Mouse (Mus musculus) frontal cortex, postnatal 25 days (tissue): Measurements from ENCODE around the gene A430078G23Rik.
"Not testable (repeated sequence)": the region's sequence is repeated elsewhere in the genome, so short reads cannot be mapped to it uniquely, and the experiment has no call there.

ENCODE experiments used
- DNase-seq, 2 experiments: peaks; one replicate each; pipeline ENCODE4 v3.0.0; 2022; ENCODE audit warnings: low spot score in 2 of 2

Gene A430078G23Rik

DNA sequence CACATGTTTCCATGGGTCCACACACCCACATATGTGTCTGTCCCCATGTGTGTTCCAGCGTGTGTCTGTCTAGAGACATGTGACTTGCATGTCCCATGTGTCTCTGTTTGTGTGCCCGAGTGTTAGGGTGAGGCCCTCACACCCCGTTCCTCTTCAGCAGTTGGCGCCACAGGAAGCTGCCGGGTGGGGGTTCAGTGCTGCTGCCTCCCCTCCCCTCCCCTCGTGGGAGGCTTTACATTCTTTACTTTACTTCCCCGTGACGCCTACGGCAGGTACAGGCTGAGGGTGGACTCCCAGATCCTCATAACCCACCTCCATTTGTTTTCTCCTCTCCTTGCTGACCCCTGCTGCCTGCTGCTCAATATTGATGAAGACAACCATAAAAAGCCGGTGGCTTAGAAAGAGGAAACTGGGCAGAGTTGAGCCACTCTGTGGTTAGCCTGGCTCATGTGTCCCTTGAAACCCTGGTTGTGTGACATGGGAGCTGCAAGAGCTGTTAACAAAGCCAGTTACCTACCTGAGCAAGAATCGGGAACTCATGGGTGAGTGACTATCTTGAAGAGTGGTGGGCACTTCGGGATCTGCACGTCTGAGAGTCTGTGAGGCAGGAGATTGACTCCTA lies at the start of gene A430078G23Rik:
Gene A430078G23Rik, plus strand, starts transcription at position 227 of the 622 bp plus-strand sequence.
- no peak for DNase-seq

DNA sequence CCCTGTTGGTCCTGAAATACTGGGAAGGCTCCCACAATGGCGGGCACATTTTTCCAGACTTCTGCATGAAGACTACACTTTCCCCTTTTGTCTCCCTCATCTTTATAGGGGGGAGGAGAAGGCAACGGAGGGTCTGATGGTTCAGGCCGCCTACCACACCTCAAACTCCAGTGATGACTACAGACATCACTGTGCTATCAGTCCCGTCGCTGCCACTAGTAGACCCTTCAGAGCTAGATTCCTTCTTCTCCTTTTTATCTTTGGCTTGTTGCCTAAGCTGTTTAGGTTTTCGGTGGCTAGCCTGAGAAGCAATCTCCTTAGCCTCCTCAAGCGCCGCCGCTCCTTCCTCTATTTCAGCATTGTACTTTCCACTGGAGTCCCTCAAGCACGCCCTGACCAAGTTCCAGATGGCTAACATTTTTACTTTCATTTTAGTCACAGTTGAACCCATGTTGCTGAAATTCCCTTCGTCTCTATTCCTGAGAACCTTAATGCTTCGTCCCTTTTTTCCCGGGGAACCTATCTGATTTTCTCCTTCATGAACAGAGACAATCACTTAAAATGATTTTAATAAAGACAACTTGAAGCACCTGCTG lies 44.9 kb upstream of the A430078G23Rik start:
- not testable (repeated sequence) for DNase-seq

DNA sequence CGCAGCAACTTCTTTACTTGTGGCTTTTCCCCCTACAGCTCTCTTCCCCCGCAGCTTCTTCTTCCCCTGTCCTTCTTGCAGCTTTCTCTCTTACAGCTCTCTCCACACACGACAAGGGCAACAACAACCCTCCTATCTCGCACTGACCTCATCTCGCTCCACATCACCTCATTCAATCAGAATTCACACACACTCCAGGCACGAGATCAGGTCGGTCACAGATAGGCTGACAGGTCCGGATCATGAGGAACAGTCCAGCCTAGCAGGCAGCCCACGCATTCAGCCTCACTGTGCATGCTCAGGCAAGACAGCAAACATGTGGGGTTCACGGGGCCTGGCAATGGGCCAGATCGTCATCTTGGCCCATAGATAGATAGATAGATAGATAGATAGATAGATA lies 43.6 kb upstream of the A430078G23Rik start:
- no peak for DNase-seq

DNA sequence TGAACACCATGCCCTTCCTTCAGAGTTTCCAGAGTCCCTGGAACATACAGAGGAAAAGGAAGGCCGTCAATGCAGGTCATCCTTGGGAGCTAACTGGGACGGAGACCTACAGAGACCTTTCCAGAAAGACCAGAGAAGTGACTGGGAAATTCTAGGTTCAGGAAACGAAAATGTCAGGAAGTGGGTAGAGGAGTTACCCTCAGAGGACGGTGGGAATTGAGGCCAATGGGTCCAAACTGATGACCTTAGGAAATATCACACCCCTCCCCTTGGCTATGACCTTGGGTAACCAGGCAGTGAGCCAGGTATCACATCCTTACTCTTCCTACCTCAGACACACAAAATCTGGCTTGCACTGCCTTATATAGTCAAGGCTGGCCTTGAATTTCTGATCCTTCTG lies 41.7 kb upstream of the A430078G23Rik start:
- DNase-seq: no peak

DNA sequence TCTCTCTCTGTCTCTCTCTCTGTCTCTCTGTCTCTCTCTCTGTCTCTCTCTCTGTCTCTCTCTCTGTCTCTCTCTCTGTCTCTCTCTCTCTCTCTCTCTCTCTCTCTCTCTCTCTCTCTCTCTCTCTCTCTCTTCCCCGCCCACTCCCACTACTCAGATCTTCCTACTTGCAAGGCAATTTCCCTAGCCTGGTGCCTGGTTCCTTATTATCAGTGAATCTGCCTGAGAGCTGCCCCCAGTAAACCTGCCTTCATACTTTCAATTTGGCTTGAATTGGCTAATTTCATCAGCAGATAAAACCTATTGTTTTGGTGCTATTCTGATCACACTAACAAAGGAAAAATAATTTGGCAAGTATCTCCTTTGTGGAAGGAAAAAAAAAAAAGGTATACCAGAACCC lies 39.8 kb upstream of the A430078G23Rik start:
- DNase-seq: not testable (repeated sequence)

DNA sequence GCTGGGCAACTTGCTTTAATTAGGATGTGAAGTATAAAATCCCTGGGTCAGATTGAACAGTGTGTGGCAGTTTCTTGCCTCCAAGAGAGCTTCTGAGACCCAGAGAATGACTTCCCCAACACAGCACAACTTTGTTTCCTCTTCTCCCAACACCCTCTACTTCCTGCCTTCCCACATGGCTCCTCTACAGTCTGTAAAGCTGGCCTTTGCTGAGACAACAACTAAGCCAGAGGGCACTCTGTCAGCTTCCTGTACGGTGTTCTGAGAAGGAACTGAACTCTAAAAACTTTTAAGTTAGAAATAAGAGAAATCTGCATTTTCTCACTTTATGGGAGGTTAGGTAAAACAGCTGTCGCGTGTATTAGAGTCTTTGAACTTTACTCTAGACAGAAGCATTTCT lies 39.4 kb upstream of the A430078G23Rik start:
- DNase-seq: no peak

DNA sequence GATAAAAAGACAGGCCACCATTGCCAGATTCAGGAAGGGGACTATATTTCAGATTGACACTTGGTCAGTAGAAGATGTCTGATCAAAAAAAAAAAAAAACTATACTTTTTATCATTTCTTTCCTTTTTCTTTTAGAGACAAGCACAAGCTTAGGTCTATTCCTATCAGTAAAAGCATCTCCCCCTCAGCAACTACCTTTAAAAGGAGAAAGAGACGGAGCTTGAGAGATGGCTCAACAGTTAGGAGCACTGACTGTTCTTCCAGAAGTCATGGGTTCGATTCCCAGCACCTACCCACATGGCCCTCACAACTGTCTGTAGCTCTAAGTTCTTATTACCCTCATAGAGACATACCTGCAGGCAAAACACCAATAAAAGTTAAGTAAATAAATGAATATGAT lies 38.9 kb upstream of the A430078G23Rik start:
- no peak for DNase-seq

DNA sequence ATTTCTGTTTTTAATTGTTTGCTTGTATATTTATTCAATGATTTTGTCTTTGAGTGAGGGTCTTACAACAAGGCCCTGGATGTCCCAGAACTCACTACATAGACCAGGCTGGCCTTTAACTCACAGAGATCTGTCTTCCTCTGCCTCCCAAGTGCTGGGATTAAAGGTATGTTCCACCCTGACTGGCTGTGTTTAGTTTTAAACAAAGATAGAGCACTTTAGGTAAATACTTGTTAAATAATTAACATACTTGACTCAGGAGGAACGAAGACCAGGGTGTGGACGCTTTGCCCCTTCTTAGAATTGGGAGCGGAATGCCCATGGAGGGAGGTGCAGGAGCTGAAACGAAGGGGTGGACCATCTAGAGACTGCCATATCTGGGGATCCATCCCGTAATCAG lies 36.6 kb upstream of the A430078G23Rik start:
- DNase-seq: no peak

DNA sequence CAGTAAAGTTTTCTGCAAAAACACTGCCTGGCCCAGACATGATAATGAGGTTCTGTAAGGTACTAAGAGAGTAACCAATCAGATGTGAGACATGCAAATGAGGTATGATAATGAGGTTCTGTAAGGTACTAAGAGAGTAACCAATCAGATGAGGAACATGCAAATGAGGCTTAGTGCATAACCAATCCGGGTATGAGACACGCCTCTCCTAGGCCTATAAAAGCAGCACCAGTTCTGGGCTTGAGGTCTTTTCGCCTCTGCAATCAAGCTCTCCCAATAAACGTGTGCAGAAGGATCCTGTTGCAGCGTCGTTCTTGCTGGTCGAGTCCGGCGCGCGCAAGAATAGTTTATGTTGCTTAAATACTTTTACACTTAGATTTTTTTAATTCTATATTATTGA lies 33.9 kb upstream of the A430078G23Rik start:
- DNase-seq: not testable (repeated sequence)

DNA sequence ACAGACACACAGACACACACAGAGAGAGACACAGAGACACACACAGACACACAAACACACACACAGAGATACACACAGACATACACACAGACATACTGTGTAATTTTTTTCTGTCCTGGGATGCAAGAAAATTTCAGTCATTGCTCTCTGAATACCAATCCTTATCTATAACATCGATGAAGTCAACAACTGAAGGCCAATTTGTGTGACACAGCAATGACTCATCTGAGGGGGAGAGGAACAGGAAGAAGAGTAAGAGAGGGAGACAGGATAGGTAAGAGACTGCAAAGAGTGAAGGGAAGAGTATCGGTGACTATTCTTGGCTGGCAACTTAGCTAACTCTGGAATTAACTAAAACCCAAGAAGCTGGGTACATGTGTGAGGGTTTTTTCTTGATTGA lies 29.0 kb upstream of the A430078G23Rik start:
- DNase-seq: no peak

DNA sequence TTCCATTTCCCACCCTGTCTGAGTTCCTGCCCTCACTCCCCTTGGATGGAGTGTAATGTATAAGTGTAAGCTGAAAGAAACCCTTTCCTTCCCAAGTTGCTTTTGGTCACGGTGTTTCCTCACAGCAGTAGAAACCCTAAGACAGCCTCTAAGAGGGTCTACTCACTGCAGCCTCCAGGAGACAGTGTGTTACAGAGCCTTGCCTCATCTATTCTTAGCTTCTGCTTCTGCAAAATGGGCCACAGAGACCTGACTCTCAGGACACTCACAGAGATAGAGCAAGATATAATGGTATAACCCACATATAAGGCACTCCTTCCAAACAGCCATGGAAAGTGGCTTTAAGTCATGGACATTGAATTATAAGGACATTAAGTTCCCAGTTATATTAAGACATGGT lies 26.2 kb upstream of the A430078G23Rik start:
- DNase-seq: no peak

DNA sequence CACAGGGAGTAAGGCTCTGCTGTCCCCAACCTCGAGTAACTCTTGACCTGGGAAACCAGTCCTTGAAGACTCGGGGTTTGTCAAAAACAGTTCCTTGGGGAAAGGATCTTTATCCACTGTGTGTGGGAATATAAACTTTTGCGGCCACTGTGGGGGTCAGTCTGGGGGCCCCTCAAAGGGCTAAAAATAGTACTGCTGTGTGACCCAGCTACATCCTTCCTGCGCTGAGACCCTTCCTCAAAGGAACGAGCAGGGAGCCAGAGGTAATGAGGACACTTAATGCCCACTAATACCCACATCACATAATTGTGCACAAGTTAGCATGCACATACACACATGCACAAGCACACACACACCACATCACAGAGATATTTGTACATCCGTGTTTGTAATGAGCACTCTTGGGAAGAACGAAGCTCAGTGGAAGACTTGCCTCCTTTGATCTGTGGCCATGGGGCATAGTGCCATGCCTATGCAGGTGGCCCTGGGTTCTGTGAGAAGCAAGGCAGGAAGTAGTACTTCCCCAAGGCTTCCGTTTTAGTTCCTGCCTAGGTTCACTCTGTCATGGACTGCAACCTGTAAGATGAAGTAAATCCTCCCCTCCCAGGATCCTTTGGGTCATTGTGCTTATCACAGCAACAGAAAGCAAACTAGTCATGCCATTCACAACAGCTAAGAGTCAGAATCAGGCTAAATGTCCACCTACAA lies 25.5 kb upstream of the A430078G23Rik start:
- DNase-seq: no peak

DNA sequence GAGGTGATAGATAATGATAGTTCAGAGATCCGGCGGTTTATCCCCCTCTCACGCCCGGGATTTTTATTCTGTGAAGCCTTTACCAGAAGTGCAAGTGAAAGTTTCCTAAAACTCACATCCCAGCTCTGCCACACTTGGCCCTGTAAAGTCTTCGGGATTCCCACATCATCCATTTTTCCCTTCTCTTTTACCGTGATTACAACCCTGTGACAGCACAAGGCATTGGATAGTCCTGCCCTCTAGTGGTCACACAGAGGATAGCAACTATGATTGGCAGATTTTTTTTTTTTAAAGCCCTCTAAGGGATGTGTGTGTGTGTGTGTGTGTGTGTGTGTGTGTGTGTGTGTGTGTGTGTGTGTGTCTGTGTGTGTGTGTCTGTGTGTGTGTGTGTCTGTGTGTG lies 22.6 kb upstream of the A430078G23Rik start:
- DNase-seq: peak in 1 of 2 experiments; percentile 13

DNA sequence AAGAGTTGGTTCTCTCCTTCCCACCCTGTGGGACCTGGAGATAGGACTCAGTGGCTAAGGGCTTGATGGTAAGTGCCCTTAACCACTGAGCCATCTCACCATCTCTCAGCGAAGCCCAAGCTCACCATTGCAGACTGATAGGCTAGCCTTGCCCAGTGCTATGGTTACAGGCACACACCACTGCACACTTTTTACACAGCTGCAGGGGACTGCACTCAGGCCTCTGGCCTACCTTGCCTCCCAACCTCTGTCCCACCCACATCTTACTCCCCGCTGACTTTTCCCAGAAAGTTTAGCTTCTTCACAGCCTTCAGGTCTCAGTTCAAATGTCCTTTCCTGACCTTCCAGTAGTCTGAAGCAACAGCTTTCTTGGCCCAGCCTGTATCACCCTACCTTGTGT lies 21.5 kb upstream of the A430078G23Rik start:
- no peak for DNase-seq

DNA sequence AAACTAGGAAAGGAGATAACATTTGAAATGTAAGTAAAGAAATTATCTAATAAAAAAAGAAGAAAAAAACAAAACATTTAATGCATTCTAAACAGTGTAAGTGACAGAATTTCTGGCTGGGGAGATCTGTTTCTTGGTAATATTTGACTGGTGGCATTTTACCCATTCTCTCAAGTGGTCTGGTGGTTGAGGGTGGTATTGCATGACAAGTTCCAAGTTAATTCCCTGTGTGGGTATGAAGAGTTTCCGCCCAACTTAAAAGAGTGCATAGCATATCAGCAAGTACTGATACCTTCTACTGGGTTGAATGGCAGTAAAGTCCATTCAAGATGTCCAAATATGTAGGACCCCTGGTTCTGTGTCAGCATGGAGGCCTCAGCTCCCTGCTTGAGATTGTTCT lies 17.3 kb upstream of the A430078G23Rik start:
- DNase-seq: no peak

DNA sequence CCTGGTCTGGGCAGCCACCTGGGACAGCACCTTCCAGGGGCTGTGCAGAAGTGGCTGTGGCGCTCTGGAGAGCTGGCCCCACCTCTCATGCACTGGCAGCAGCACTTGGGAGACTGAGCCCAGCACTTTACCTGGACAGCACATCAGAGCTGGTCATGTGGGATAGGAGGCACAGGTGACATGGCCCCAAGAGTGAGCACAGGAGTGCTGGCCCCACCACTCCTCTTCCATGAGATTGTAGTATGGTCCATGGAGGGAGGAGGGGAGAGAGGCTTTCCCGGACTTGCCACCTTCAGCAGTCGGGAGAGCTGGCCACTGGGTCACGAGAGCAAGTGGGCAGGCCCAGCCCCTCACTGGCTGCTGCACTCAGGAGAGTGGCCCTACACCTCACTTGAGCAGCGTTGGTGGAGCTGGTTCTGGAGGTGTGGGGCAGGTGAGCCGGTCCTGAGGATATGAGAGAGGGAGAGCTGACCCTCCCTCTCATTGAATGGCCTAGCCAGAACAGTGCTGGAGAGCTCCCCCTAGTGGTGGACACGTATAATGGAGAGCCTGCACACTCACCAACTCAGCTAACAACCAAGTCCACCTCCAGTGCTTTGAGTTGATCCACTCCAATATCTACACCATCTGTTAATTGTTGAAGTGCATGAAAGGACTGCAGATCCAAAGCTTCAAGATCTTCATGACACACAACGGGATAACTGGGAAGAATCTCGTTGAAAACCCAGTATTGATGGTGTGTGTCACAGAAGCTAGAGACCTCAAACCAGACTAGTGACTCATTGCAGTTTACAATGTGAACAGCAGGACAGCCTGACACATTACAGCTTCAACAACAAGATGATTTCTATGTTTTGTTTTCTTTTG lies 16.3 kb upstream of the A430078G23Rik start:
- peak in 1 of 2 experiments; percentile 17 for DNase-seq

DNA sequence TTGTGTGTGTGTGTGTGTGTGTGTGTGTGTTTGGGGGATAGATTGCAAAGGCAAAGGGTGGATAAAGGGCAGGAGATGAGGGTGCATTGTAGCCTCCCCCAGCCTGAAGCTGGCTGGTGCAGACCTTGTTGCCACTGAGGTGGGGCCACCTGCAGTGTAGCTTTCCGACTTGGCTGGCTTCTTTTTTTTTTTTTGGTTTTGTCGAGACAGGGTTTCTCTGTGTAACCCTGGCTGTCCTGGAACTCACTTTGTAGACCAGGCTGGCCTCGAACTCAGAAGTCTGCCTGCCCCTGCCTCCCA lies 15.7 kb upstream of the A430078G23Rik start:
- not testable (repeated sequence) for DNase-seq

DNA sequence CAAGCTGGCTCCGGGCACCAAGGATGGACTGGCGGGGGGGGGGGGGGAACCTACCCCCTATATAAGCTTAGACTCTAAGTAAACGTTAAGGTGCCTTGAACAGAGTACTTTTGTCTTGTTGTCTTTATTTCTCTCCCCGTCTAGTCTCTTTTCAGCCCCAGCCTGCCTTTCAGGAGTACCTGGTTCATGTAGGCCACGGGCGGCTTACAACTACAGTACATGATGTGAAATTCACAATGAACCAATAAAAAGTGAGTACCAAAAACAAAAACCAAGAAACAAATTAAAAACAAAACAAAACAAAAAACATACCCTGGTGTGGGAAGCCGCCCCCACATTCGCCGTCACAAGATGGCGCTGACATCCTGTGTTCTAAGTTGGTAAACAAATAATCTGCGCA lies 15.2 kb upstream of the A430078G23Rik start:
- DNase-seq: no peak

DNA sequence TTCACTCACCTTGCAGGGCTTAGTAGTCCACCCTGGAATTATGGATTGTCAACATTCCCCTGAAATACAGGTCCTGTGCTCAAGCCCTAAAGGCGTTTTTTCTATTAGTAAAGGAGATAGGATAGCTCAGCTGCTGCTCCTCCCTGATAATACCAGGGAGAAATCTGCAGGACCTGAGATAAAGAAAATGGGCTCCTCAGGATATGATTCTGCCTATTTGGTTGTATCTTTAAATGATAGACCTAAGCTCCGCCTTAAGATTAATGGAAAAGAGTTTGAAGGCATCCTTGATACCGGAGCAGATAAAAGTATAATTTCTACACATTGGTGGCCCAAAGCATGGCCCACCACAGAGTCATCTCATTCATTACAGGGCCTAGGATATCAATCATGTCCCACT lies 12.5 kb upstream of the A430078G23Rik start:
- DNase-seq: not testable (repeated sequence)

DNA sequence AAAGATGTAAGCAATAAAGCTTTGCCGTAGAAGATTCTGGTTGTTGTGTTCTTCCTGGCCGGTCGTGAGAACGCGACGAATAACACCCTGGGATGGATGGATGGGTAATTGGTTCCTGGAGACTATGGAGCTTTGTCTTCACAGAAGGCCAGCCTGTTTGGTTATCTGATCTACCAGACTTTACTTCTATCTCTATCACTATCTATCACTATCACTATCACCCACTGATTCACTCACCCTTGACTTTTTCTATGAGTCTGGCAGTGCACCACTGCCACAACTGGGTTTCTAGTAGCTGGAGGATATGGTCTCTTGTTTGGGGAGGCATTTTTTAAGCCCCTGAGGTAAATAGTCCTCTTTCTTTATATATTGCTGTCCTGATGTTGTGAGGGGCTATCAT lies 7.9 kb upstream of the A430078G23Rik start:
- no peak for DNase-seq

DNA sequence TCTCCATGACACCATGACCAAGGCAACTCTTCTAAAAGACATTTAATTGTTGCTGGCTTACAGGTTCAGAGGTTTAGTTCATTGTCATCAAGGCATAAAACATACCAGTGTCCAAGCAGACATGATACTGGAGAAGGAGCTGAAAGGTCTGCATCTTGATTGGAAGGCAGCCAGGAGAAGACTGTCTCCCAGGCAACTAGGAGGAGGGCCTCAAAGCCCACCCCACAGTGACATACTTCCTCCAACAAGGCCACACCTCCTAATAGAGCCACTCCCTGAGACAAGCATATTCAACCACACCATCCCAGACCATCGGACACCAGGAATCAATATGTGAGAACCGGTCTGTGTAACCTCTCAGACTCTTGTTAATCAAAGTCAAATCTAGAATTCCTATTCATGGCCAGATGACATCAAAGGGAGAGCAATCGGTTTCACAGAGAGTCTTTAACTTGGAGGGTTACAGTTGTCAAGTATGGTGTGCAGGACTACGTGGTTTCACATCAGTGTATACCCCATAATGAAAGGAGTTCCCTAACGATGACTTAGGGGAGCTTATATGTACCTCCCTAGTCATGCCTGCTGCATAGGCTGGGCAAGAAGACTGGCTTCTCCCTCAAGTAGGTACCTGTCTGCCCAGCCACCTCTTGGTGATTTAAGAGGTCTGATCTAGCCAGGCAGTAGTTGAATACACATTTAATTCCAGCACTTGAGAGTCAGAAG lies 6.4 kb upstream of the A430078G23Rik start:
- DNase-seq: no peak
